Mouse (Mus musculus) liver, embryonic 14.5 days (tissue): Measurements from ENCODE around the gene Asgr2.
"Not testable (repeated sequence)": the region's sequence is repeated elsewhere in the genome, so short reads cannot be mapped to it uniquely, and the experiment has no call there.

Source experiments
- CTCF ChIP-seq: IDR thresholded peaks from 2 replicates; pipeline ENCODE4 v1.5.1; 2016; ENCODE audit warnings: antibody characterized with exemption, low read depth, control low read depth
- EP300 ChIP-seq: IDR thresholded peaks from 2 replicates; pipeline ENCODE4 v1.6.1; 2016; ENCODE audit warnings: antibody characterized with exemption, low read depth

DNA sequence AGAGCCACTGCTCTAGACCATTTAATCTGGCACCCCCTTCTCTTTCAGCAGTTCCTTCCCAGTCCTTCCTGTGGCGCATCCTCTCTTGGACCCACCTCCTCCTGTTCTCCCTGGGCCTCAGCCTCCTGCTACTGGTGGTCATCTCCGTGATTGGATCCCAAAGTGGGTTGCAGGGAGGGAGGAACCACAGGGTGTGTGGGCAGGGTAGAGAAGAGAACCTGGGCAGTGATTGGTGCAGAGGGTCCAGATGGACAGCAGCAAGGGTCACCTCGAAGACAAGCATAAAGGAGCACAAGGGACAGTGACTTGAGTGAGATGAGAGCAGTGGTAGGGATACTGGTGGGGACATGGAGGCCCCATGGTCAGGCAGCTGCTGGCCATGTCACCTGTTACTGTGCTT lies 42.6 kb downstream of the Asgr2 start:
- TF ChIP-seq EP300, CTCF: not testable (repeated sequence)
